Mouse (Mus musculus): ENCODE measurements around the gene Magi2.
"Not testable (repeated sequence)": the region's sequence is repeated elsewhere in the genome, so short reads cannot be mapped to it uniquely, and the experiment has no call there.

Gene Magi2

GRCm38 (mm10) chr5:19226866-19227243 lies at the start of gene Magi2:
Gene Magi2, plus strand, starts transcription at chr5:19227036.
- no peak for DNase-seq

- no peak for DNase-seq
Measured at GRCm38 (mm10) chr5:19178594-19178993, 48.2 kb upstream of the Magi2 start.

- DNase-seq, result no peak
Measured at GRCm38 (mm10) chr5:19186175-19186574, 40.7 kb upstream of the Magi2 start.

GRCm38 (mm10) chr5:19211665-19212064 lies 15.2 kb upstream of the Magi2 start:
- no peak for DNase-seq

- DNase-seq, result peak; percentile 93
Measured at GRCm38 (mm10) chr5:19226144-19226865, 531 bp upstream of the Magi2 start.

- peak; percentile 78 for DNase-seq
Measured at GRCm38 (mm10) chr5:19227281-19227680, 445 bp downstream of the Magi2 start.

GRCm38 (mm10) chr5:19227791-19228331 lies 1.0 kb downstream of the Magi2 start:
- DNase-seq, result peak; percentile 83

GRCm38 (mm10) chr5:19241797-19242196 lies 15.0 kb downstream of the Magi2 start:
- no peak for DNase-seq

- DNase-seq, result no peak
Measured at GRCm38 (mm10) chr5:19246426-19246825, 19.6 kb downstream of the Magi2 start.

- no peak for DNase-seq
Measured at GRCm38 (mm10) chr5:19247266-19247665, 20.4 kb downstream of the Magi2 start.

- peak; percentile 89 for DNase-seq
Measured at GRCm38 (mm10) chr5:19262816-19263215, 36.0 kb downstream of the Magi2 start.

GRCm38 (mm10) chr5:19264627-19265026 lies 37.8 kb downstream of the Magi2 start:
- DNase-seq, result no peak

GRCm38 (mm10) chr5:19292581-19292980 lies 65.7 kb downstream of the Magi2 start:
- no peak for DNase-seq

- DNase-seq, result peak; percentile 30
Measured at GRCm38 (mm10) chr5:19306656-19307055, 79.8 kb downstream of the Magi2 start.

GRCm38 (mm10) chr5:19309870-19310269 lies 83.0 kb downstream of the Magi2 start:
- no peak for DNase-seq

GRCm38 (mm10) chr5:19322532-19322931 lies 95.7 kb downstream of the Magi2 start:
- DNase-seq, result no peak

- no peak for DNase-seq
Measured at GRCm38 (mm10) chr5:19337561-19337960, 110.7 kb downstream of the Magi2 start.

- no peak for DNase-seq
Measured at GRCm38 (mm10) chr5:19368175-19368574, 141.3 kb downstream of the Magi2 start.

GRCm38 (mm10) chr5:19395876-19396275 lies 169.0 kb downstream of the Magi2 start:
- peak; percentile 84 for DNase-seq

- no peak for DNase-seq
Measured at GRCm38 (mm10) chr5:19400299-19400698, 173.5 kb downstream of the Magi2 start.

- peak; percentile 22 for DNase-seq
Measured at GRCm38 (mm10) chr5:19400738-19401408, 174.0 kb downstream of the Magi2 start.

GRCm38 (mm10) chr5:19404268-19404667 lies 177.4 kb downstream of the Magi2 start:
- DNase-seq, result not testable (repeated sequence)

- DNase-seq, result no peak
Measured at GRCm38 (mm10) chr5:19414556-19414955, 187.7 kb downstream of the Magi2 start.

- DNase-seq, result peak; percentile 37
Measured at GRCm38 (mm10) chr5:19429290-19429689, 202.5 kb downstream of the Magi2 start.
